Mouse (Mus musculus) intestine, embryonic 16.5 days (tissue): ENCODE data around the gene Als2cl. TPM values are rescaled to one million over a fixed set of nuclear protein-coding genes. Genes with fewer than 3 reads are reported as not detected.

Experiments
- ATAC-seq: fragments of 200-750 bp; cut with Nextera tagmentation; 2 replicates; pipeline ENCODE4 v1.8.0; 2017; ENCODE audit warnings: moderate TSS enrichment, moderate library complexity
- H3K27ac ChIP-seq: fragments of 300-500 bp; sonication (generic); 2 replicates; pipeline ENCODE4 v1.5.1; 2014; ENCODE audit warnings: mild to moderate bottlenecking, low read length
- H3K27me3 ChIP-seq: fragments of 300-500 bp; sonication (generic); replicated peaks from 2 replicates; pipeline ENCODE4 v1.6.1; 2014; ENCODE audit warnings: low read length, control low read depth, mixed read lengths; ENCODE audit not compliant: control insufficient read depth, insufficient read depth
- H3K36me3 ChIP-seq: fragments of 300-500 bp; sonication (generic); 2 replicates; pipeline ENCODE4 v1.6.1; 2014; ENCODE audit warnings: low read length, control low read depth; ENCODE audit not compliant: control insufficient read depth, insufficient read depth
- H3K4me1 ChIP-seq: fragments of 300-500 bp; sonication (generic); 2 replicates; pipeline ENCODE4 v1.6.1; 2014; ENCODE audit warnings: low read length, control low read depth, mixed read lengths; ENCODE audit not compliant: control insufficient read depth, insufficient read depth
- H3K4me2 ChIP-seq: fragments of 300-500 bp; sonication (generic); 2 replicates; pipeline ENCODE4 v1.6.1; 2014; ENCODE audit warnings: low read depth, low read length, control low read depth
- H3K4me3 ChIP-seq: fragments of 300-500 bp; sonication (generic); 2 replicates; pipeline ENCODE4 v1.5.1; 2014; ENCODE audit warnings: mild to moderate bottlenecking, low read length
- H3K9ac ChIP-seq: fragments of 300-500 bp; sonication (generic); 2 replicates; pipeline ENCODE4 v1.6.1; 2014; ENCODE audit warnings: low read depth, low read length
- H3K9me3 ChIP-seq: fragments of 300-500 bp; sonication (generic); 2 replicates; pipeline ENCODE4 v1.6.1; 2016; ENCODE audit warnings: low read length, control low read depth; ENCODE audit not compliant: control insufficient read depth
- WGBS: fragments of 180-500 bp; shearing (Covaris S2); extraction: QIAGEN DNeasy Blood & Tissue Kit; methylation state at CpG from one replicate; pipeline ENCODE4 v1.1.7; 2014; 5-methylcytosine and 5-hydroxymethylcytosine counted together
- microRNA-seq: library from miRNA; unstranded; fragments of <30 nt; microRNA quantifications from one replicate; pipeline ENCODE4, GENCODE M21; 2016
- polyA plus RNA-seq: library from polyadenylated mRNA; unstranded; fragments of >200 nt; fragmentation: Nextera tagmentation; extraction: Ambion mirVana; gene quantifications from 2 replicates; pipeline ENCODE4 v1.2.1, GENCODE M21; 2015

Als2cl gene
- polyA plus RNA-seq, 1 experiment from 2014 or later = 9.2 TPM

DNA sequence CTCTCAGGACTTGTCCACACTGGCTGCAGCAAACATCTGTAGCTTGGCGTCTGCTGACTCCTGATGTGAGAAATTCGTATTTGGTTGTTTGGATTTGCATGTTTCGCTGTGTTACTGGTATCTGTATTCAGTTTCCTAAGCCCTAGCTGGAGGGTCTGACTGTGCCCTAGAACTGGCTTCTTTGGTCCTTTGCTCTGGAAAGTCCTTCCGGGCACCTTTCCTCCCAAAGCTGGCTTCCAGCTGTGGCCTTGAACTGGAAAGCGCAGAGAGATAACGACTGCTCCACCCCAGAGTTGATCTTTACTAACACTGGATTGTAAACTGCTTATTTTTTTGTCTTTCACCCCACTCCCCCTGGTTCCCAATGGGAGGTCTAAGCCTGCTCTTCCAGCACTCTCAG, 68.2 kb downstream of the Als2cl start:
- peaks cover 24% of the 10 kb centered on the region for H3K27me3 ChIP-seq
- ATAC-seq = no peak
- no peaks in the 10 kb centered on the region for H3K36me3 ChIP-seq
- no peak overlapping the region for H3K27ac ChIP-seq
- no peaks in the 10 kb centered on the region; the same call in 1 of the 2 replicates for H3K4me1 ChIP-seq
- no peak overlapping the region for H3K9ac ChIP-seq
- H3K9me3 ChIP-seq = no peaks in the 10 kb centered on the region
- no peak overlapping the region for H3K4me3 ChIP-seq
- no peak overlapping the region for H3K4me2 ChIP-seq
- WGBS = 53% methylated on average over 6 of the region's 6 CpGs

DNA sequence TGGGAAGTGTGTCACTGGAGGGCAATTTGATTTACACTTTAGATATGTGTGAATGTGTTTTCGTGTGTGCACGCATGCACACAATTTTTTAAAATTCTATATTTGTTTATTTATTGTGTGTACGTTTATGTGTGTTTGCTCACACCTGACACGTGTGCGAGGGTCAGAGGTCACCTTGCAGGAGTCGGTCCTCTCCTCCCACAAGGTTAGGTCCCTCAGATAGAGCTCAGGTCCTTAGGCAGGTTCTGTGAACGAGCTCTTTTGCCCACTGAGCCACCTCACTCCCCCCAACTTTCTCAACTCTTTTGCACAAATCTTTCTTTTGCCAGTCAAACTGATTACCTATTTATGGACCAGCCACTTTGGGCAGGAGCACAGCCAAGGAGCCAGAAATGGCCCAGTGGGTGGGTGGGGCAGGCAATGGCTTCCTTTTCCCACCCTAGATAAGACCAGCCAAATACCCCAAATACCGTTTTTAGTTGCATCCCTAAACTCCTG, 69.2 kb downstream of the Als2cl start:
- no peaks in the 10 kb centered on the region for H3K9me3 ChIP-seq
- peaks cover 24% of the 10 kb centered on the region for H3K27me3 ChIP-seq
- ATAC-seq = no peak
- H3K9ac ChIP-seq = no peak overlapping the region
- H3K36me3 ChIP-seq = no peaks in the 10 kb centered on the region
- H3K4me2 ChIP-seq = no peak overlapping the region
- H3K4me3 ChIP-seq = no peak overlapping the region
- no peak overlapping the region for H3K27ac ChIP-seq
- H3K4me1 ChIP-seq = no peaks in the 10 kb centered on the region; the same call in 1 of the 2 replicates
- WGBS = 56% methylated on average over 8 of the region's 8 CpGs

DNA sequence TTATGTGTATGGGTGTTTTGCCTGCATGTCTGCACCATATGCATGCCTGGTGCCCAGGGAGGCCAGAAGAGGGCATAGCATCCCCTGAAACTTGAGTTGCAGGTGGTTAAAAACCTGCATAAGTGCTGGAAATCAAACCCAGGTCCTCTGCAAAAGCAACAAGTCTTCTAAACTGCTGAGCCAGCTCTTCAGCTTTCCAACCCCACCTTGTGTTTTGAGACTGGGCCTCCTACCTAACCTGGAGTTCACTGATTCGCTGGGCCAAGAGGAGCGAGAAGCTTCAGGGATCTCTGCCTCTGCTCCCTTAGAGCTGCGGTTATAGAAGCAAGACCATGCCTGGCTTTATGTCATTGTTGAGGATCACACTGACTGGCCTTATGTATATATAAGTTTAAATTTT, 70.4 kb downstream of the Als2cl start:
- 95% methylated on average over 3 of the region's 3 CpGs for WGBS
- H3K4me2 ChIP-seq = no peak overlapping the region
- ATAC-seq = no peak
- no peaks in the 10 kb centered on the region; the same call in 1 of the 2 replicates for H3K4me1 ChIP-seq
- H3K27me3 ChIP-seq = peaks cover 18% of the 10 kb centered on the region
- no peaks in the 10 kb centered on the region for H3K9me3 ChIP-seq
- H3K4me3 ChIP-seq = no peak overlapping the region
- no peak overlapping the region for H3K9ac ChIP-seq
- H3K36me3 ChIP-seq = no peaks in the 10 kb centered on the region
- no peak overlapping the region for H3K27ac ChIP-seq

Small RNAs within 50 kb of the gene (microRNA-seq; reads per million reads assigned to microRNA genes)
- not detected for gene Gm24269

Other genes with a start within 250 kb of the Als2cl start
- gene Nbeal2, start 225.7 kb upstream of the Als2cl start, polyA plus RNA-seq = 4.0 and 4.2 TPM in 2 replicates
- gene Ccdc12, start 223.4 kb upstream of the Als2cl start, polyA plus RNA-seq = 168 and 188 TPM in 2 replicates
- 0.67 and 0.71 TPM in 2 replicates for gene Myl3, start 138.0 kb upstream of the Als2cl start, polyA plus RNA-seq
- gene Pth1r, start 132.7 kb upstream of the Als2cl start, polyA plus RNA-seq = 15.4 and 16.4 TPM in 2 replicates
- not detected in 2 replicates for gene Prss42, start 81.7 kb upstream of the Als2cl start, polyA plus RNA-seq
- gene Prss44, start 65.9 kb upstream of the Als2cl start, polyA plus RNA-seq = not detected in 2 replicates
- gene Prss43, start 53.2 kb upstream of the Als2cl start, polyA plus RNA-seq = not detected in 2 replicates
- gene Prss45, start 45.3 kb upstream of the Als2cl start, polyA plus RNA-seq = not detected in 2 replicates
- gene Prss46, start 35.4 kb upstream of the Als2cl start, polyA plus RNA-seq = not detected in 2 replicates
- 0.37 and 0.61 TPM in 2 replicates for gene Prss50, start 21.9 kb upstream of the Als2cl start, polyA plus RNA-seq
- 3.2 and 4.3 TPM in 2 replicates for gene Tmie, start 243 bp downstream of the Als2cl start, polyA plus RNA-seq
- gene Fam240a, start 37.0 kb downstream of the Als2cl start, polyA plus RNA-seq = not detected in 2 replicates
- gene Tdgf1, start 66.3 kb downstream of the Als2cl start, polyA plus RNA-seq = not detected in 2 replicates
- 0.06 and 0.16 TPM in 2 replicates for gene Lrrc2, start 71.7 kb downstream of the Als2cl start, polyA plus RNA-seq
- gene Rtp3, start 110.7 kb downstream of the Als2cl start, polyA plus RNA-seq = 0.18 and 0.55 TPM in 2 replicates
- 3.2 and 3.4 TPM in 2 replicates for gene Ltf, start 139.4 kb downstream of the Als2cl start, polyA plus RNA-seq
- gene Ccrl2, start 177.6 kb downstream of the Als2cl start, polyA plus RNA-seq = 1.9 and 2.5 TPM in 2 replicates
- gene Lrrfip2, start 237.7 kb downstream of the Als2cl start, polyA plus RNA-seq = 38.4 and 39.4 TPM in 2 replicates